Mouse (Mus musculus) bone marrow, adult 2 months (tissue): Measurements from ENCODE around the gene Pdgfb. TPM values are rescaled to one million over a fixed set of nuclear protein-coding genes. Genes with fewer than 3 reads are reported as not detected.

ENCODE experiments used
- H3K27ac ChIP-seq: fragments of 200-500 bp; 2 replicates; pipeline ENCODE4 v1.5.1; 2012; ENCODE audit warnings: low read depth, mild to moderate bottlenecking, control low read depth, inconsistent platforms, low read length; ENCODE audit not compliant: control insufficient read depth, poor library complexity, insufficient read depth
- H3K4me1 ChIP-seq: fragments of 200-500 bp; 2 replicates; pipeline ENCODE4 v1.6.1; 2011; ENCODE audit warnings: low read length; ENCODE audit not compliant: control insufficient read depth, insufficient read depth
- H3K4me3 ChIP-seq: fragments of 200-500 bp; replicated peaks from 2 replicates; pipeline ENCODE3; 2011; ENCODE audit warnings: mild to moderate bottlenecking, low read depth, low read length, control low read depth; ENCODE audit not compliant: control insufficient read depth
- CTCF ChIP-seq: fragments of 200-500 bp; IDR thresholded peaks from 2 replicates; pipeline ENCODE4 v1.5.1; 2011; ENCODE audit warnings: low read length, control low read depth; ENCODE audit not compliant: control insufficient read depth, insufficient read depth
- POLR2A ChIP-seq: fragments of 200-500 bp; IDR thresholded peaks from 2 replicates; pipeline ENCODE4 v1.6.1; 2011; ENCODE audit warnings: low read depth, mild to moderate bottlenecking, control low read depth, low read length, borderline replicate concordance; ENCODE audit not compliant: control insufficient read depth
- WGBS: fragments of 180-500 bp; shearing (Covaris S2); methylation state at CpG from one replicate; pipeline ENCODE4 v1.1.7; 2018; 5-methylcytosine and 5-hydroxymethylcytosine counted together
- polyA plus RNA-seq: library from polyadenylated mRNA; stranded (reverse); fragments of >200 nt; gene quantifications from 2 replicates; pipeline ENCODE4 v1.2.4, GENCODE M21; 2011; ENCODE audit warnings: low replicate concordance; ENCODE audit not compliant: missing spikeins, insufficient read depth, insufficient read length

The Pdgfb gene
- polyA plus RNA-seq, 1 experiment: 4.1 TPM

DNA sequence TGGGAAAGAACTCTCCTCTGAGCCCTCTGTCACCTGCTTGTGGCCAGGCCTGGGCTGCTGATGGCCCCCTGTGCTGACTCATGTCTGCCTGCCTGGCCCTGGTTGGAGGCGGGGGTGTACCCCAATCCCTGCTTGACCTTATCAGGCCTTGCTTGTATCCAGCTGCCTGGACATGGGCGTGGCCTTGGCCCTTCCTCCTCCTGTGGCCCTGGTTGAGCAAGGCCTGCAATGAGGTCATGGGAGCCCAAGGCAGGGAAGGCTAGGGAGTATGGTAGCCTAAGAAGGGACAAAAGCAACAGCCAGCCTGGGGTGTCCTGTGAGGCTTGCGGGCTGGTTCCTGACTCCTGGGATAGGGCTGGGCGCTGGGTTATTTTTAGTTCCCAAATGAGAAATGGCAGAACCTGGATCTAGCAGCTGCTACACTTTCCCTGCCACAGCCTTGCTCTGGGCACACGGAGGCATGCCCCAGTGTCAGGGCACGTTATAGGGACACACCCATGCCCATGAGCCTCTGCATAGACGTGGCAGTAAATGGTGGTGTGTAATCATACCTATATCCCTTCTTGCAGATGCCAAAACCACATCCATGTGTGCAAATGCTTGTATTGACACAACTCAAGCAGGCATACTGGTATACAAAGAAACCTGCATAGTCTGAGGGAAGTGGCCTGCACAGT lies 39.4 kb upstream of the Pdgfb start:
- no peak overlapping the region for H3K27ac ChIP-seq
- H3K4me3 ChIP-seq: no peak overlapping the region
- no peak for TF ChIP-seq CTCF
- no peak for TF ChIP-seq POLR2A
- no peaks in the 10 kb centered on the region; the same call in 1 of the 2 replicates for H3K4me1 ChIP-seq
- 71% methylated on average over 7 of the region's 7 CpGs for WGBS

- no peak overlapping the region for H3K27ac ChIP-seq
Measured at GRCm38 (mm10) chr15:80053381-80054033, 38.7 kb upstream of the Pdgfb start.

DNA sequence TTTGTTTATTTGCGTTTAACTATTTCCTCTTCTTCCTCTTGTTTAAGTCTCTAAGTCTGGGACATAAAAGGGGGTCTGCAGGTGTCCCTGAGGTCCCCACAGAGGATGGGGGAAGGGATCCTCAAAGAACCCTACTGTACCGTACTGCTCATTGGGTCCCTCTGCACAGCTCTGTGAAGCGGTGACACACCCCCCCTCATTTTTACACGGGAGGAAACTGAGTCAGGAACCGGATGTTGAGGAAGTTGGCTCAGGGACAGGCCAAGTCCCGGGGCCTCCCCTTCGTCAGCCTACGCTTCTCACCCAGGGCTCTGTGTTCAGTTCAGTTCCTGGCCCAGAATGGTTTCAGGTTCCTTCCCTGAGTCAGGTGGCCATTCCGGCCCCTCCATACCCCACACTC lies 37.0 kb upstream of the Pdgfb start:
- H3K4me3 ChIP-seq: no peak overlapping the region
- TF ChIP-seq CTCF: no peak
- no peak for TF ChIP-seq POLR2A
- H3K27ac ChIP-seq: no peak overlapping the region
- no peaks in the 10 kb centered on the region; the same call in 1 of the 2 replicates for H3K4me1 ChIP-seq
- 31% methylated on average over 9 of the region's 9 CpGs for WGBS

More at GRCm38 (mm10) chr15:80053381-80054033, 38.7 kb upstream of the Pdgfb start:
- Histone ChIP-seq H3K4me1 (no peaks in the 10 kb centered on the region; the same call in 1 of the 2 replicates), H3K4me3 (no peak overlapping the region)
- 71% methylated on average over 8 of the region's 8 CpGs for WGBS
- TF ChIP-seq CTCF: no peak

DNA sequence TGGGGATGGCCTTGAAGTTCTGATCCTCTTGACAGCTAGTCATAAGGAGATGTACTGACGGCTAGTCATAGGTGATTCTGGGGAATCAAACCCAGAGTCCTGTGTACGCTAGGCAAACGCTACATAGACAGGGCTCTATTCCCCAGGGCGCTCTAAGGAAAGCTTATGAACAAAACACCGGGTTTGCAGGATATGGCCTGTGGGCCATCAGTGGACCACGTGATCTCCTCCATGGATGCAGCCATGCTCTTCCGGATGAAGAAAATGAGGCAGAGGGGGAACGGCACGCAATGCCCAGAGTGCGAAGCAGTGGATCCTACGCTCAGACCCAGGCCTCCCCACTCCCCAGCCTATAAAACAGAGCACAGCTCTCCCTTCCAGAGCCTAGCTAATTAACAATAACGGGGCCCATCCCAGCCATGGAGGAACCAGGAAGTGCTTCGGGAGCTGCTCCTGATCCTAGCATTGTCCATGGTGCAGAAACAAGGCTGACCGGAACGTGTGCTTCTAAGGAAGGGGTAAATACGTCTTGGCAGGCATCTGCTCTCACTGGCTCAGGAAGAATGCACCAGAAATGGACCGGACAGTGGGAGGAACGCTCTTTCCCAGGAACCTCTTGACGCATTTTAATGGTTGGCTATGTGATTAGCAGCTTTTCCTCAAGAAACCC lies 36.5 kb upstream of the Pdgfb start:
- Histone ChIP-seq H3K27ac (no peak overlapping the region), H3K4me3 (no peak overlapping the region), H3K4me1 (no peaks in the 10 kb centered on the region; the same call in 1 of the 2 replicates)
- 71% methylated on average over 19 of the region's 19 CpGs for WGBS
- TF ChIP-seq POLR2A (no peak), CTCF (no peak)

GRCm38 (mm10) chr15:80050093-80050492 lies 35.3 kb upstream of the Pdgfb start:
- TF ChIP-seq POLR2A (no peak), CTCF (no peak)
- Histone ChIP-seq H3K4me3 (no peak overlapping the region), H3K4me1 (no peaks in the 10 kb centered on the region; the same call in 1 of the 2 replicates), H3K27ac (no peak overlapping the region)
- 25% methylated on average over 4 of the region's 4 CpGs for WGBS

GRCm38 (mm10) chr15:80047973-80048372 lies 33.2 kb upstream of the Pdgfb start:
- TF ChIP-seq POLR2A: no peak
- TF ChIP-seq CTCF: no peak
- Histone ChIP-seq H3K27ac (no peak overlapping the region), H3K4me3 (no peak overlapping the region), H3K4me1 (no peaks in the 10 kb centered on the region)
- 27% methylated on average over 5 of the region's 5 CpGs for whole genome bisulfite sequencing

DNA sequence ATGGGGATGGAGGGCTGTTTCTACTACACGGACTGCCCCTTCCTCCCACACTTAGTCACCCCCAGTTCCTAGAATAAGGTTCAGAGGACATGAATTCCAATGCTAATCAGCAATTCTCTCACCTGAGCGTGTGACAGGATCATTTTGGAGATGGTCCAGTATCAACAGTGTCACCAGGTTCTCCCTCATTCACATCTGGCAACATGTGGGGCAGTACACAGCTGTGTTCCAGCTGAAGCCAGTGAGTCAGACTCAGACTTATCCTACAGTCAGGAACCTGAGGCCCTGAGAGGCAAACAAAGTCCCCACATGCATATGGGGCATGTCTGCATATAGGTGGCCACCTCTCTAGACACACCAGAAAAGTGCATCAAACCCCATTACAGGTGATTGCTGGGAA lies 32.5 kb upstream of the Pdgfb start:
- WGBS: 83% methylated on average over 2 of the region's 2 CpGs

GRCm38 (mm10) chr15:80045749-80046148 lies 31.0 kb upstream of the Pdgfb start:
- 96% methylated on average over 2 of the region's 2 CpGs for WGBS
- Histone ChIP-seq H3K27ac (no peak overlapping the region), H3K4me1 (no peaks in the 10 kb centered on the region), H3K4me3 (no peak overlapping the region)
- TF ChIP-seq CTCF: no peak
- no peak for TF ChIP-seq POLR2A

More for the DNA sequence above, 32.5 kb upstream of the Pdgfb start:
- Histone ChIP-seq H3K4me3 (no peak overlapping the region), H3K27ac (no peak overlapping the region), H3K4me1 (no peaks in the 10 kb centered on the region)
- TF ChIP-seq POLR2A (no peak), CTCF (no peak)
